Mouse (Mus musculus): ENCODE data around the gene Casd1.
"Not testable (repeated sequence)": the region's sequence is repeated elsewhere in the genome, so short reads cannot be mapped to it uniquely, and the experiment has no call there.

Gene Casd1

DNA sequence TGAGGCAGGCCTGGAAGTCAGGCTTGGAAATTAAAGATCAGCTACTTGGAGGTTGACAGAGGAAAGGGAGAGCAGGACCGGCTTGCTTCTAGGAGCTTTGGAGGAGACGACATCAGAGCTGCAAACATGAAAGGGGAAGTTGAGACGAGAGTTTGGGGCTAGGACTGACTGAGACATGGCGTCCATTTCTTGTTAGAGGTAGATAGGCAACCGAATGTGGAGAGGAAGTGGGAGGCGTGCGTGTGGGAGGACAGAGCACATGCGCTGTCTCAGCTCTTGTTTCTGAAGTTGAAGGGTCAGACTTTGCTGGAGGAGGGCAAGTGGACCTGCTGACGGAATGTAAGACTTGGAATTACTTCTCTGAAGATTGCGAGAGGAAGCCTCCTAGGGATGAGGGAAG lies 17.3 kb downstream of the Casd1 start:
- no peak for DNase-seq

DNA sequence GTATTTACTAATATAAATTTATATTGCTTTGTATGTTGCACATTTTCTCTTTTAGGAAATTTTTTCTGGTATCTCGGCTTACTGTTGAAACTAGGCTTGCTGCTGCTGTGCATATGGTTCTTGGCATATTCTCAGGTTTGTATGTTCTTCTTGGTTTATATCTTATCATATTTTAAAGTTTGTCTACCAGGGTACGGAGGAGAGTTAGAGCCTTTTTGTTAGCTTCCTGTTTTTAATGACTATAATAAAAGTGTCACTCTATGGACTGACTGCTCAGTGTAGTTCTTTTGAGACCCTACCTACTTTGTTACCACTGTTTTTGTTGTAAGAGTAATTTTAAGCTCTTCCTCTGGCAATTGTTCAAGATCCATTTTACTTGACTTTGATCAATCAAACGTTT lies 30.8 kb downstream of the Casd1 start:
- DNase-seq: no peak

DNA sequence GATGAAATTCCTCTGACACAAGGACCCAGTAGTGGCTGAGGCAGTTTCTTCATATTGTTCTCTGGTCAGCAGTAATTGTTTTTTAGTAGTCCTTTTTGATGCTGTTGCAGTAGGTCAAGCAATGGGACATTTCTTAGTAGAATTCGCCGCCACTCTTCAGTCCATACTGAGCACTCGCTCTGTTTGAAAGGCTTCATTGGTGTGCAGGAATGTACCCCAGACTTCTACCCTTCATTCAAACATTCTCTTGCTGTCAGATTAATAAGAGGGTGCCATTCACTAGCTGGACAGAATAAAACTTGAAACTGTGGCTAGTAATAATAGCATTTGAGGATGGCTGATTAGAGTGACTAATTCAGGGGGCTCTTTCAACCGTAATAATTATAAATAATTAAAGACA lies 32.5 kb downstream of the Casd1 start:
- DNase-seq: no peak

DNA sequence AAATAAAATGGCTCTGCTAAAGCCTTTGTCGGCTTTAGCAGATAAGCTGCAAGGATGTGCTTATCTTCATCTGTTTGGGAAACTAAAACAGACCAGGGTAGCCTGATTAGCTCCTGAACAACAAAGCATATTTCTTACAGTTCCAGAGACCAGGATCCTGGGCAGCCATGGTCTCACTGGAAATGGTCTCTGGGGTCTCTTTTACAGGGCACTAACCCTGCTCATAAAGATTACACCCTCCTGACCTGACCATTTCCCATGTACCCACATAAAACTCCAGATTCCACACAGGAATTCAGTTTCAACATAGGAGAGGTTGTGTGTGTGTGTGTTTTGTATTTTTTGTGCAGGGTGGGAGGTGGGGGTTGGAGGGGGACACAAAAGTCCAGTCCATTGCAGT lies 34.2 kb downstream of the Casd1 start:
- DNase-seq: no peak

DNA sequence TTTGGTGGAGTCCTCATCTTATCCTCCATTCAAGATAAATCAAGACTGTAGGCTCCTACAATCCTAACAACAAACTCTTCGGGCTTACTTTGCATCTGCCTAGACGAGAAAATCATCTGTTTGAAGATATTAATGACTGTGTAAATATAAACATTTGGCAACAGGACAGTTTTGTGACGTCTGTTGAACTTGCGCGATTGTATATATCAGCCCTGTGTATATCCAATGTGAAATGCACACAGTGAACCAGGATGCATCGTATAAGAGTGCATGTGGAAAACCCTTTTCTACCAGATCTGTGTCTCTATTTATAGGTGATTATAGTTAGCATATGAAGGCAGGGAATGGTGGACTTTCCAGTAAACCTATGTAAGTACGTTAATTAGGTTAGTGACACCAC lies 41.4 kb downstream of the Casd1 start:
- no peak for DNase-seq

DNA sequence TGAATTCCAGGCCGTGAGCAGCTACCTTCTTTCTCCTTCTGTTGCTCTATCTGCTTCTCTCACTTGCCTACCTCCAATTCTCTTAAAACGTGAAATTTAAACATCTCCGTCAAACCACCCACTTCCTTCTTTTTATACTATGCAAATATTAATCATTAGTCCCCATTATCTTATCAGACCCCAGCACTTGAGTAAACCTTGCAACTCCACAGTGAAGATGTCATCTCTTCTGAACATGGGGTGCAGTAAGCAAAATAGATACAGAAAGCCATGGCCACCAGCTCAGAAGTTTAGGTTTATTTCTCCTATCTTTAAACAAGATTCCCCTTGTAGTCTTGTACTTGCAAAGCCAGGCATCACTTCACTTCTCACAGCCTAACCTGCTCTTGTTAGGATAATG lies 46.7 kb downstream of the Casd1 start:
- no peak for DNase-seq

DNA sequence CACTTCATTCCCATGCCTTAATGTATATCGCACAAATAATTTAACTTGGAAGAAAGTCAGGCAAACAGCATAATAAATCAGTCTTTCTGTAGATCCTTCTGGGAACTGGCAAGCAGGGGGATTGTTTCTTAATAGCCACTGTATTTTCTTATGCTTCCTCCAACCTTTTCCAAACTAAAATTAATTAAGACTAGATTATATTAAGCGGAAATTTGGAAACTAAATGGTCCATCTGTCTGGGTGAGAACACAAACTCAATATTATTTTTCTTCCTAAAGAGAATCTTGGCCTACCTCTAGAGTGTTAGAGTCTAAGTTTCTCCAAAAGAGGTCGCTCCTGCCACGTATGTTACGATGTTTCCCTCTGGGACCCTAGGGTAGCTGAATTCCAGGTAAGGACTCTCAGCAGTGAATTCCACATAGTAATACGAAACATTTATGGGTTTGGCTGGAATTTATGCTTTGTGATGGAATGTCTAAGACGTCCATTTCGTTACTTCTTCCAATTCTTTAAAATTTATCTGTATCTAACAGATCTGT lies 52.0 kb downstream of the Casd1 start:
- DNase-seq: no peak

DNA sequence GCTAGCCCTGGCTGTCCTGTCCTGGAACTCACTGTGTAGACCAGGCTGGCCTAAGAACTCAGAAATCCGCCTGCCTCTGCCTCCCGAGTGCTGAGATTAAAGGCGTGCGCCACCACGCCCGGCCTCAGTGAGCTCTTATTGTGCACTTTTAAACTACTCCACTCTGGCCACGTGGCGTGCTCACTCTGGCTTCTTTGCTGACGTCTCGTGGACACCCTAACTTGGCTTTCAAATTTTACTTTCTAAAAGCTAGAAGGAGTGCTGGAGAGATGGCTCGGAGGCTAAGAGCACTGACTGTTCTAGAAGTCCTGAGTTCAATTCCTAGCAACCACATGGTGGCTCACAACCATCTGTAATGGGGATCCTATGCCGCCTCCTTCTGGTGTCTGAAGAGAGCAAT lies 53.1 kb downstream of the Casd1 start:
- DNase-seq: not testable (repeated sequence)

DNA sequence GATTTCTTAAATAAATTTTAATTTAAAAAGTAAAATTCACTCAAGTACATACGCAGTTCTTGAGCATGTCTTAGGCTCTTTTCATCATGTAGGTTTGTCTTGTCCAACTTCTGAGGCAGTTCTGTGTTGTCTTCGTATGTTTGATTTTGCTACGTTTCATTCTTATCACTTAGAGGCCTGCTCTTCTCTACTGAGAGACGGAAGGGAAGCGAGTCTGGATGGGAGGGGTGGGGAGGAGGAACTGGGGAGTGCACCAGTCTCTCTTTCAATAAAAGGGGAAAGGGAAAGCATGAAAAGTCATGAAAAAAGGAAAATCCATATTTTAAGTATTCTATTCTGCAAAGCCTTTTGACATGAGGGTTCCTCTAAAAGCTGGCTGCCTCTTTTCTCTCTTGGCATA lies 54.8 kb downstream of the Casd1 start:
- DNase-seq: no peak

DNA sequence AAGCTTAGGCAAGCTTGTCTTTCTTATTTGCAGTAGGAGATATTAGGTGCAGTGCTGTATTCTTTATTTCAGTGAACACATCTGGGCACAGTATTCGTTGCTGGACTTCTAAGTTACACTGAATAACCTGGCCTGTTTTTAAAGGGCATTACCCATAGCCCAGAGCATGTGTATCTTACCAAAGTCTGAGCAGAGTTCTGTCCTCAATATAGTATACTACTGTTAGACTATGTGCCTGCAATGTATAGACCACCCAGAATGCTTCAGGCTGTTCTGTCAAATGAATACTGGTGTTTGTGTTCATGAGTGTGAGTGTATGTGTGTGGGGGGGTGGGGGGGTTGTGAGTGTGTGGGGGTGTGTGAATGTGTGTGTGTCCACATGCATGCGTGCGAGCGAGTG lies 55.3 kb downstream of the Casd1 start:
- no peak for DNase-seq

DNA sequence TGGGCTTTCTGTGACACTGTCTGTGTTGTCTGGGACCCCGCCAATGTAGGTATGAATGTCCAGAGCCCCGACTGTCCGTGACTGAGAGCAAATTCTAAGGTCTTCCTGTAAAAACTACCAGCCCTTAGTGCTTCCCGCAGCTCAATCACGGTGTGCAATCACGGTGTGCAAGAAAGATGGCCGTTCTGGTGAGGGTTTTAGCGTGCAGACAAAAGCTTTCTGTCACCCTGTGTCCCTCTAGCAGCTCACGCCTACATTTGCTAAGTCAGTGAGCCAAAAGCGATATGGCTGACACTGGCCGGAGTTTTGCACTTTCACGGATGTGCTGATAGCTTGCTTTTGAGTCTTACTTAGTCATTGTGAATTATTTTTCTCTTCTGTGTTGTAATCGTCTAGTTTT lies 58.2 kb downstream of the Casd1 start:
- no peak for DNase-seq

DNA sequence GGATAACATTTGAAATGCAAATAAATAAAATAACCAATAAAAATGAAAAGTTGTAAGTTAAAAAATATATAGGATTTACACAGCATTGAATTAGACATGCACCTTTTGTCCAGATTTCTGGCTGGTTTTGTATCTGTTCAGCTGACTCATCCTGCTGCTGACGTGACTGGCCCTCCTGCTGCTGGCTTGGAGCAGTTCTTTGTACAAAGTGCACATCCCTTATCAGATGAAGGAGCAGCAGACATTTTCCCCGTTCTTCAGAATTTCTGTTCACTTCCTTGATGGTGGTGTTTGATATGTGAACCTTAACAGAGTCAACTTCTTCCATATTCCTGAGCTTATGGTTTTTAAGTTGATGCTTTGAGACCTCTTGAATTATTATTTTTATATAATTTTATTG lies 62.9 kb downstream of the Casd1 start:
- no peak for DNase-seq

DNA sequence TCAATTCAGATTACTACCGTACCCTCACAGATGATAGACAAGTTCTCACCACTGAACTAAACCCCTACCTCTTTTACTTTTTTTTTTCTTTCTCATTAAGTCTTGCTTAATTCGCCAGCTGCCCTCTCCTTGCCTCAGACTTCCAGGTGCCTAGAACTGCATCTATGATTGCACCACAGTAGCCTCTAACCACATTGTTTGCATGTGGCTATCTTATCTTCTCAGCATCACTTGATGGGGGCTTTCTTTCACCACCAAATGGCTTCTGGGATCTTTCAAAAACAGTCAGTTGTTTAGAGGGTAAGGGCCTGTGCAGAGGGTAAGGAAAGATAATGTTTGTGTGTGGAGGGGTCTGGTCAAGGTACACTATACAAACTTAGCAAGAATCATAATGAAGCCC lies 63.7 kb downstream of the Casd1 start:
- DNase-seq: no peak

DNA sequence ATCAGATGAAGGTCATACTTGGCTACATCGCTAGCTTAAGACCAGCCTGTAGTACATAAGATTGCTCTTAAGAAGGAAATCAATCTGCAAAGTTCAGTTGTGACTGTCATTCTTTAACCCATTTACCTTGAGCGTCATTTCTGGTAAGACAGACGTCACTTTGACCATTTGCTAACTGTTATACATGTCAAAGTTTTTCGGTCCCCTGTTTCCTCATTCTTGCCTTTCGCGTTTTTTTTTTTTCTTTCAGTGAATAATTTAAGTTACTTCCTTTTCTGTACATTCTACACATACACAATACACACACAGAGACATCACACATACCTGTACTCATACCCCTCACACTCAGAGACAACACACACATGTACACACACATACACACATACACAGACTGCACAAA lies 64.5 kb downstream of the Casd1 start:
- DNase-seq: no peak

DNA sequence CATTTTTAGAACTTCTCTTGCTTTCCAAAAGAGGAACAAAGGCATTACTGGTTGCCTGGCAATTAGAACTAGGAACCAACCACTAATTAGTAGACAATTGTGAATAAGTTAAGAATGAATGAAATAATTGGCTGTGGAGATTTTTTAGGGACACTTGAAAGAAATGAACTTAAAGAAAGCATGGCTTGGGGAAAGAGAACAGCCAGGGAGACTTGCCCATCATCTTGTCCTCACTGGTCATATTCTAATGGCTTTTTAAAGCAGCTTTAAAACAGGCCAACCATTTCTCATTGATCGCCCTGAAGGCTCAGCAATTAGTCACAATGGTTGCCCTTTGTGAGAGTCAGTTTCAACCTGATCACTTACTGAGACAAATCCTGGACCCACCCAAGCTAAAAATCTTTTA lies 76.7 kb downstream of the Casd1 start:
- no peak for DNase-seq

DNA sequence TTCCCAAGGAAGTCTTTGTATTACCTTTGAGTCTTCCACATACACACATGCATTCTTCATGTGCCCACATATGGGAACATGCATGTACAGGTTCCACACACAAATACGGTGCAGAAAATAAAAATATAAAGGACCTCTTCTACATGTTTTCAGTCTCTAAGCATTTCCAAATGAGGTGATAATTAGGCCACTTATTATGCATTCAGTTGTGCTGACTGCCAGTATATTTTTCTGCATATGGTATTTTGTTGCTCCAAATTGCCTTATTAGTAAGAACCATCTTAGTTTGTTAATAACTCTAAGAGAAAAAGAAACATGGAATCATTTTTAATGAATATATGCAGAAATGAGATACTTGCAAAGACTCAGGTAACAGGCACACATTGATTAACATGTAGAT lies 79.3 kb downstream of the Casd1 start:
- no peak for DNase-seq

DNA sequence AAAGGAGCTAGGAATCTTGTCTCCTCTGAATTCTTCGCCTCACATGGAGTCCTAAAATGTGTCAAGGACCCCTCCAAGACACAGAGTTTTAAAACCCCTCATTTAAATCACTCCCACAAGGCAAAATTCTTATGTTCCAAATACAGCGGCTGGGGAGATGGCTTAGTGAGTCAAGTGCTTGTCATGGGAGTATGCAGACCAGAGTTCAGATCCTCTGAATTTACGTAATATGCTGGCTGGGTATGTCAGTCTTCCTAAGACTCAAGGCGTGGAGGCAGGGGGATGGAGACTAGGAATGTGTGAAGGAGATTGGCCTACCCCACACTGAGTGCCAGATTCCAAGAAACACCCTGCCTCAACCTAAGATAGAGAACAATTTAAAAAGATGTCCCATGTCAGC lies 79.9 kb downstream of the Casd1 start:
- no peak for DNase-seq

DNA sequence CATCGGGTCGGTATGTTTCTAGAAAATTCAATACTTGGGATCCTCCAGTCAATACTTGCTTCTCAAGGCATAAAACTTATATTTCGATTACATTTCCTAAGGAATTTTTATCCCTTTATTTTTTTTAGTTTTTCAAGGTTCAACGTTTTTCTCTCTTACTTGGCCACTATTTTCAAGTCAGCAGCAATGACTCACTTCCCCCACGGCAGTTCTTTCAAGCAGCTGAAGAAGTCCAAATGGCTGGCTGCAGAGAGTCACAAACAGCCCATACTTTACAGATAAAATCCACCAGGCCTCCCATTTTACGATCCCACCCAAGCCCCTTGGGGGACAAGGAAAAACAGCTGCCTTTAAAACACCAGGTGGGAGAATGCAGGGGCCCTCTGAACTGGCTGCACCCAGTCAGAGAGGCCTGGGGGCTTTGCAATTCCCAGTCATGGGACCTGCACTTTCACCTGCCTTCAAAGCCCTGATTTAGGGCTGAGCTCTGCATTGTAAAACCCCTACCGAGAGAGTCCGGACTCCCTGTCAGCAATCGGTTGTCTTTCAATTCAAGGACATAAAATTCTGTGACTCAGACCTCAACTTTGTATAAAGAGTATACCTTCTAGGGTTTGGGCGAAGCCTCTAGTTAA lies 84.2 kb downstream of the Casd1 start:
- no peak for DNase-seq

DNA sequence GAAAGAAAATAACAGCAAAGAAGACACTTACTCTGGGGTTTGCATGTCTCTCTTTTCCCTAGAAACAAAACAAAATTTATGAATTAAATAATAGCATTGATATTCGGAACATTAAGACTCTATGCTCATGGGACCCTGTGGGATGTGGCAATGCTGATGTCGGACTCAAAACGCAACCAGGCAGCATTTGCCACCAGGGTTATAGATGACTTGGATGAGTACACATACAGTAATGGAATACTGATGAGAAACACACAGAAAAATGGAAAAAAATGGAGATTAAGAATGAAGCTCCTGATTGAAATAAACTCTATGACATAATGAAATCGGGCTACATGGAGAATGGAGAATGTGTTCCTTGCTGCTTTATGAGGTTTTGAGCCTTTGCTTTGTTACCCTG lies 89.8 kb downstream of the Casd1 start:
- no peak for DNase-seq
